Mouse (Mus musculus): ENCODE data around the gene Slc9a6. TPM values are rescaled to one million over a fixed set of nuclear protein-coding genes. Genes with fewer than 3 reads are reported as not detected.

Slc9a6 gene
- polyA plus RNA-seq (2016; fragmentation: Nextera tagmentation; extraction: Ambion mirVana): 6.0 and 6.4 TPM in 2 replicates

DNA sequence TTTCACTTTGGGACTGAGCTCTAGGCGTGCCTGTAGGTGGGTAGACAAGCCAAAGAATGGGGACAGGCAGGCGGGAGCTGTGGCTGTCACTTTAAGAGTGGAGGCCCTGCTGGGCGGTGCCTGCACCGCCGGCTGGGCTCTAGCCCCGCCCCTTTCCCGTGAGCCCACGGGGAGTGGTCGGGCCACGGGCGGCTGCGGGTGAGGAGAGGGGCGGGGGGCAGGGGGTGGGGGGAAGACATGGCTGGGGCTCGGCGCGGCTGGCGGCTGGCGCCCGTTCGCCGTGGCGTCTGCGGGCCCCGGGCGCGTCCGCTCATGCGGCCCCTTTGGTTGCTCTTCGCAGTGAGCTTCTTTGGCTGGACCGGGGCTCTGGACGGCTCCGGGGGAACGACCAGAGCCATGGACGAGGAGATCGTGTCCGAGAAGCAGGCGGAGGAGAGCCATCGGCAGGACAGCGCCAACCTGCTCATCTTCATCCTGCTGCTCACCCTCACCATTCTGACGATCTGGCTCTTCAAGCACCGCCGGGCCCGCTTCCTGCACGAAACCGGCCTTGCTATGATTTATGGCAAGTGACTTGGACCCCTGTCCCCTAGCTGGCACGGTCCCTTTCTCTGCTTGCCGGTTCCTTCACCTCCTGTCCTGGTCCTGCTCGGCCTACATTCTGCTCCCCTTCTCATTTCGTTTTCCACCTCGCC, at the start of gene Slc9a6:
TSS of gene Slc9a6 (plus strand) at position 135 of the 695 bp plus-strand sequence.
- Histone ChIP-seq H3K27ac (peak within 1 kb of the TSS; percentile 74), H3K4me1 (peaks cover 54% of the 10 kb centered on the region), H3K4me3 (peak within 1 kb of the TSS; percentile 74), H3K9me3 (replicated peaks) (no peaks in the 10 kb centered on the region), H3K27me3 (replicated peaks) (no peaks in the 10 kb centered on the region), H3K4me2 (peak within 1 kb of the TSS; percentile 73), H3K9ac (peak within 1 kb of the TSS; percentile 76), H3K36me3 (no peaks in the 10 kb centered on the region)
- 10% methylated on average over 28 of the region's 50 CpGs for WGBS (ENCODE audit: insufficient replicate concordance)
- peak; percentile 94 for ATAC-seq

DNA sequence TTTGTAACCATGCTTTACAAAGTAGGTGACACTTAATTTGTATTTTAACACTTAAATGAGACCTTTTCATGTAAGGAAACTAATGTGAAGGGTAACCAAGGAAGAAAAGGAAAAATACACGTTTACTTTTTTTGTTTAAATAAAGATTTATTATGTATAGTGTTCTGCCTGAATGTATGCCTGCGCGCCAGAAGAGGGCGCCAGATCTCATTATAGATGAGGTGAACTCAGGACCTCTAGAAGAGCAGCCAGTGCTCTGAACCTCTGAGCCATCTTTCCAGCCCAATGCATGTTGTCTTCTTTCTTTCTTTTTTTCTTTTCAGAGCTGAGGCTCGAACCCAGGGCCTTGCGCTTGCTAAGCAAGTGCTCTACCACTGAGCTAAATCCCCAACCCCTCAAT, 37.1 kb upstream of the Slc9a6 start:
- Histone ChIP-seq H3K9me3 (replicated peaks) (no peaks in the 10 kb centered on the region), H3K4me1 (no peaks in the 10 kb centered on the region), H3K9ac (no peak overlapping the region), H3K27me3 (replicated peaks) (no peaks in the 10 kb centered on the region), H3K27ac (no peak overlapping the region), H3K4me3 (no peak overlapping the region), H3K36me3 (no peaks in the 10 kb centered on the region), H3K4me2 (no peak overlapping the region)
- no peak for ATAC-seq
- 10% methylated on average over 6 of the region's 6 CpGs for WGBS (ENCODE audit: insufficient replicate concordance)

DNA sequence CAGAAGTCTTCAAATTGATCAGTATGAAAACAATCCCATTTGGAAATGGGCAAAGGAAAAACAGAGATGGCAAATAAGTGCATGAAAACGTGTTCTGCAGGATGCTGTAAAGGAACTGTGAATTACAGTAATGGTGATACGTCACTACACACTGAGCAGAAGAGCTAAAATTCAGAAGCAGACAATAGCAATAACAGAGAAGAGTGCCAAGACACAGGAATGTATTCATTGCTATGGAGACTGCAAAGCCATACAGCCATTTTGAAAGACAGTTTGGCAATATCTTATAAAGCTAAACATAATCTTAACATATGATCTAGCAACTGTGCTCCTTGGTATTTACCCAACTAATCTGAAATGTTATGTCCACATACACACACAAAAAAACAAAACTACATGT, 31.4 kb upstream of the Slc9a6 start:
- Histone ChIP-seq H3K4me2 (no peak overlapping the region), H3K9ac (no peak overlapping the region), H3K4me3 (no peak overlapping the region), H3K27ac (no peak overlapping the region), H3K4me1 (no peaks in the 10 kb centered on the region), H3K36me3 (no peaks in the 10 kb centered on the region), H3K27me3 (replicated peaks) (no peaks in the 10 kb centered on the region), H3K9me3 (replicated peaks) (no peaks in the 10 kb centered on the region)
- ATAC-seq: no peak
- WGBS (ENCODE audit: insufficient replicate concordance): 66% methylated on average over 2 of the region's 2 CpGs

DNA sequence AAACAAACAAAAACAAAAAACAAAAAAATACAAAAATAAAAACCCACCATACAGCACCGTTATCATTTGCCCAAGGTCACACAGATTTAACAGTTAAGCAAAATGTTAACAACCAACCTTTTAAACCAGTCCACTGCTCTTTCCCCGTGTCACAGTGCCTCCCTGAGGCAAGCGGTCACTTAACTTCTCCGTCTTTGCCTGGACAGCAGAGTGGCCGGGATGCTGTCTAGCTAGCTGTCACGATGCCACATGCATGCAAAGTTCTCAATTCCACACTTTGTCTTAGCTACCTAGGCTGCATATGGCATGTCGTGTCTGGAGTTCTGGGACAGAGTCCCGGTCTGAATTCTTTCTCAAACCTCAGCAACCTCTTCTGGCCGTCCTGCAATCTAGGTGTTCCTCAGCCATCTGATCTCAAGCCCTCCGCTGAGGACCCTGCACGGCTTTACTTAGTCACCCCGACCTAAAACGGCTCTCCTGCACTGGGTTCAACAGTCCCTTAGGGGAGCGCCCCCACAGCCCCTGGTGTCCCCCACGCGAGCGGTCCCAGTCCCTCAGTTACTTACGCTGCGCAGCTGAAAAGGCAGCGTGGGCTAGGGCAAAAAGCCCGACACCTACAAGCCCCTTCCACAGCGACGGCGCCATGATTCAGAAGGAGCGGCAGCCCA, 12.2 kb upstream of the Slc9a6 start:
- Histone ChIP-seq H3K4me3 (peak overlapping the region; percentile 76), H3K9ac (peak overlapping the region; percentile 87), H3K9me3 (replicated peaks) (no peaks in the 10 kb centered on the region), H3K4me2 (peak overlapping the region; percentile 68), H3K36me3 (peaks cover 6% of the 10 kb centered on the region; the same call in 1 of the 2 replicates), H3K27ac (peak overlapping the region; percentile 82), H3K27me3 (replicated peaks) (no peaks in the 10 kb centered on the region), H3K4me1 (peaks cover 17% of the 10 kb centered on the region)
- WGBS (ENCODE audit: insufficient replicate concordance): 12% methylated on average over 25 of the region's 25 CpGs
- peak; percentile 42 for ATAC-seq

DNA sequence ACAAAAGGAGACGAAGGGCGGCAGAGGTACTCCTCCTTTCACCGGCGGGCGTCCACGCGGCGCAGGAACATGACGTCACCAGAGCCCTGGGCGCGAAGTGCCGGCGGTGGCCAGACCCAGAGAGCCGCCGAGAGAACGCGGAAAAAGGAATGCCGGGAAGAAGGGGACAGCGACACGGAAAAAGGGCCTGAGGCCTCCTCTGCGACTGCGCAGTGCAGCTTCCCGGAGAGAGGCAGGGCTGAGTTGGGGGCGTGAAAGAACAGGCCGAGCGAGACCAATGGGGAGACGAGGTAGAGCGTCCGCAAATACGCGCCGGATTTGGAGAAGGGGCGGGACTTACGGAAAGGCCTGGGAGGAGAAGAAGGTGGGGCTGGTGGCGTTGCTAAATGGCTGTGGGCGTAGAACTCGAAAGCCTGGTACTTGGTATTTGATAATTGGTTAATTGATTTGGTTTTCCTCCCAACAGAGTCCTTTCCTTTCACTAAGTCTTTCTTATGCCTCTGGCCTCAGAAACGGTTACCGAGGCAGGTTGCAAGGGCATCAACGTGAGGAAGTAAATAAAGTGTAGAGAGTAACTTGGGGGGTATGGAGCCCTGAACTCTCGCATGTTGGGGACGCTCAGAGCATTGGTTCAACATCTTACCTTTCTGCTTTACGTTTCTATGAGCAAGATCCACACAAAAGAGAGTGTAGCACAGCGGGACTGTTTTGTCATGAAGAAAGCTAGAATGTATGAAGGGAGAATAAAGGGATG, 11.5 kb upstream of the Slc9a6 start, which contains the start of gene Mmgt1:
TSS of gene Mmgt1 (minus strand) at position 183 of the 754 bp plus-strand sequence.
- H3K9me3 ChIP-seq (replicated peaks): no peaks in the 10 kb centered on the region
- H3K27ac ChIP-seq: peak within 1 kb of the TSS; percentile 82
- peak within 1 kb of the TSS; percentile 68 for H3K4me2 ChIP-seq
- no peaks in the 10 kb centered on the region for H3K27me3 ChIP-seq (replicated peaks)
- H3K4me3 ChIP-seq: peak within 1 kb of the TSS; percentile 76
- H3K4me1 ChIP-seq: peaks cover 17% of the 10 kb centered on the region
- peak; percentile 98 for ATAC-seq
- H3K36me3 ChIP-seq: peaks cover 6% of the 10 kb centered on the region; the same call in 1 of the 2 replicates
- 5% methylated on average over 42 of the region's 44 CpGs for WGBS (ENCODE audit: insufficient replicate concordance)
- peak within 1 kb of the TSS; percentile 87 for H3K9ac ChIP-seq

DNA sequence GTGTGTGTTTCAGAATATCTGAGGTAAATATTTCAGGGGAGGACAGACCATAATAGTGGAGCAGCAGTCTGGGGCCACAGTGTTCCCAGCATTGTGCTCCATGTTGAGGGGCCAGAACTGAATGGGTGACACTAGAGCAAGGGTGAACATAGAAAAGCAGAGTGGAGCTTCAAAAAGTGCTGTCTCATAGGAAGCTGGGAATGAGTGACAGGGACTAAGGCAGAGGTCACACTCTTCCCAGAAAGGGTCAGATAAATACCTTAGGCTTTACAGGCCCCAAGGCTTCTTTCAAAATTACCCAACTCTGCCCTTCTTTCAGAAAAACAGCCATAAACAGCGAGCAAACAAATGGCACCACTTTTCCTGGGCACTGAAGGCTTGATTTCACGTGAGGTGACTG, 3.0 kb upstream of the Slc9a6 start:
- Histone ChIP-seq H3K9ac (no peak overlapping the region), H3K9me3 (replicated peaks) (no peaks in the 10 kb centered on the region), H3K4me3 (no peak overlapping the region), H3K27ac (no peak overlapping the region; the same call in 1 of the 2 replicates), H3K27me3 (replicated peaks) (no peaks in the 10 kb centered on the region), H3K36me3 (no peaks in the 10 kb centered on the region), H3K4me1 (peaks cover 50% of the 10 kb centered on the region), H3K4me2 (no peak overlapping the region)
- no peak for ATAC-seq
- WGBS (ENCODE audit: insufficient replicate concordance): 52% methylated on average over 2 of the region's 2 CpGs

DNA sequence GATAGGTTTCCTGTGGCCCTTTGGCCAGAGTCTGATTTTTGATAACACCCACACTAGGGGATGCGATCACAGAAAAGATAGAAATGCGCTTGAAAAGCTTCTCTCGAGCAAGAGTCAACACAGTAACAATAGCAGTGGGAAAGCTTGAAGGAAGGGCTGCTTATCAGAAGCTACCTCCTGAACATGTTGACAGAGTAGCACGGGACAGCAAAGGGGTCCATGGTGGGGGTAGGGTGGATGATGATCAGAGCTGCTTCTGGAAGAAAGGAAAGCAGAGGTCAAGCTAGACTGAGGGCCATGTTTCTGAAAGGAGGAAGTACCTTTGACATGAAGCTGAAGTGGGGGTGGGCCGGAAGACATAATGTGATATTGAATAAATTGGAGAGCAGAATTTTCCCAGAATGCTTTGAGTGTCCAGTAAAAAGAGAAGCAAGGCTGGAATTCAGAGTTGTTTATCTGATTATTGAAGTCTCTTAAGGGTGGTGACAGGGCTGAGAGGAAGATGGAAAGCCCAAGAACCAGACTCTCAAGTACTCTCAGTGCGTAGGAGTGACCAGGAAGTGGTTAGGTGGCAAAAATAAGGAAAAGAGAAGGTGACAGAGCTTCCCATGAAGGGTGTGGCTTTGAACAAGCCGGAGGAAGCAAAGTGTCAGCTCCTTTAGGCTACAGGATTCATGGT, 2.4 kb upstream of the Slc9a6 start:
- Histone ChIP-seq H3K27ac (peak overlapping the region; percentile 51), H3K4me1 (peaks cover 50% of the 10 kb centered on the region), H3K4me3 (no peak overlapping the region), H3K27me3 (replicated peaks) (no peaks in the 10 kb centered on the region), H3K36me3 (no peaks in the 10 kb centered on the region), H3K4me2 (0 out of 2 replicates have a peak overlapping the region, but pooled peaks have one; percentile 1), H3K9me3 (replicated peaks) (no peaks in the 10 kb centered on the region), H3K9ac (no peak overlapping the region)
- WGBS (ENCODE audit: insufficient replicate concordance): 30% methylated on average over 7 of the region's 7 CpGs
- no peak for ATAC-seq

DNA sequence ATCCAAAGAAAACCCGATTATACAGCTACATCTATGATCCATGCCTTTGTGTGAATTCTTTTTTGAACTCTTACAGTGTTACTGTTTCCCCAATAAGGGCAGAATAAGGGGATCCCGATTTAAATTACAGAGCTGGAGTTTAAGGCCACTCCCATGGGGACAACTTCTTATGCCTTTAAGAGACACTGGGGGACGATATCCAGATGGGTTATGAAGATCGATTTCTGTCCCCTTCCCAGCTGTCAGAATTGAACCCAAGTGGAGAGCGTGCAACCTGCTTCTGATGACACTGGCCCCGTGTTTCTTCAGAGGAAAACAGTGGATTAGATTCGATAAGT, 303 bp upstream of the Slc9a6 start:
- no peaks in the 10 kb centered on the region for H3K27me3 ChIP-seq (replicated peaks)
- H3K4me3 ChIP-seq: peak overlapping the region; percentile 74
- H3K4me2 ChIP-seq: peak overlapping the region; percentile 73
- 14% methylated on average over 7 of the region's 7 CpGs for WGBS (ENCODE audit: insufficient replicate concordance)
- H3K27ac ChIP-seq: peak overlapping the region; percentile 74
- peak; percentile 44 for ATAC-seq
- no peaks in the 10 kb centered on the region for H3K9me3 ChIP-seq (replicated peaks)
- peak overlapping the region; percentile 76 for H3K9ac ChIP-seq
- peaks cover 50% of the 10 kb centered on the region for H3K4me1 ChIP-seq
- H3K36me3 ChIP-seq: no peaks in the 10 kb centered on the region

DNA sequence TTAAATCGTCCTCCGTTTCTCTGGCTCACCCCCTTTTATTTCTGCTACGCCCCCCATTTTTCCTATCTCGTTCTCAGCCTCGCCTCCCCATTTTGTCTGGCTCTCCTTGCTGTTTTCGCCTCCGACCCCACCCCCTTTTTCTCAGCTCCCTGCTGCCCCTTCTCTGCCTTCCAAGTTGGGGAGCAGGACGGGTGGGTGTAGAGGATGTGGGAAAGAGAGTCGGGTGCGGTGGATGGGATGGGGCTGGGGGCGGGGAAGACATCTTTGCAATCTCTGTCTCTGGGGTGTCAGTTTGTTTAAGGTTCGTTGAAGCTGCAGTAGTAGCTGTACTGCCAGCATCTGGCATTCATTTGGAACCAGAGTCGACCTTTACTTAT, 749 bp downstream of the Slc9a6 start:
- no peaks in the 10 kb centered on the region for H3K9me3 ChIP-seq (replicated peaks)
- peak overlapping the region; percentile 73 for H3K4me2 ChIP-seq
- 10% methylated on average over 12 of the region's 13 CpGs for WGBS (ENCODE audit: insufficient replicate concordance)
- no peaks in the 10 kb centered on the region for H3K36me3 ChIP-seq
- no peaks in the 10 kb centered on the region for H3K27me3 ChIP-seq (replicated peaks)
- peak overlapping the region; percentile 76 for H3K9ac ChIP-seq
- peak overlapping the region; percentile 74; the same call in 1 of the 2 replicates for H3K27ac ChIP-seq
- H3K4me3 ChIP-seq: peak overlapping the region; percentile 74
- no peak for ATAC-seq
- H3K4me1 ChIP-seq: peaks cover 57% of the 10 kb centered on the region

DNA sequence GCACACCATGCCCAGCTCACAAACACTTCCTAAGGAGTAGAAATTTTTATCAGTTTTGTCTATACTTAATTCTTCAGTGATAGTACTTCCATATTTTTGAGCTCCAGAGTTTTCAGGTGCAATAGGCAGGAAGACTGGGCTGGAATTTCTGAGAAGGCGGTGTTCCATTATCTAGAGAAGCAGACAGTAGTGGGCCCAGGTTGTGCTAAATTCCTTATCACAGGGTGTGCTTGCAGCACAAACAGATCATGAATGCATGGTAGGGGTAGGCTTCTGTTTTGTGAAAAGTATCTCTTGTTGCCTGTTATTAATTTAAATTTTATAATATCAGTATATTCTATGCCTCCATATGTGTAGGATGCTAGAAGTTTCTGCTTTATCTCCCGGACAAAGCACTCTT, 5.7 kb downstream of the Slc9a6 start:
- peak; percentile 82 for ATAC-seq
- H3K4me1 ChIP-seq: peaks cover 36% of the 10 kb centered on the region
- H3K4me2 ChIP-seq: 0 out of 2 replicates have a peak overlapping the region, but pooled peaks have one; percentile 8
- no peak overlapping the region for H3K27ac ChIP-seq
- 60% methylated on average over 2 of the region's 2 CpGs for WGBS (ENCODE audit: insufficient replicate concordance)
- H3K27me3 ChIP-seq (replicated peaks): no peaks in the 10 kb centered on the region
- H3K9ac ChIP-seq: no peak overlapping the region
- H3K9me3 ChIP-seq (replicated peaks): no peaks in the 10 kb centered on the region
- H3K36me3 ChIP-seq: no peaks in the 10 kb centered on the region
- no peak overlapping the region for H3K4me3 ChIP-seq

DNA sequence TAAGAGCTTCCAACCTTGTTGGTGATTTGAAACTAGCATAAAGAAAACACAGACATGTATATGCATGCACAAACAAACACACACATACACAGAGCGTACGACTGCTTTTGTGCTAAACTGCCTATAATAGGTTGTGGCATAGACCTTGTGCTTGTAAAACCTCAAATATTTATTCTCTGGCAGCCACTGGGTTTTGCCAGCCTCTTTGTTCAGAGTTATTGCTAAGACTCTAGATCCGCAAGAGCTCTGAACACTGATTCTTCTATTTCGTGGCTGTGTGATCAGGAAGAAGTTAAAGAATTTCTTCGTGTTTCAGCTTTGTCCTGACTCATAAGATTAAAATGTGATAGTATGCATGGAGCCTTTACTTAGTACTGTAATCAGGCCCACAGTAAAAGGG, 26.6 kb downstream of the Slc9a6 start:
- Histone ChIP-seq H3K4me3 (no peak overlapping the region), H3K4me2 (no peak overlapping the region), H3K4me1 (no peaks in the 10 kb centered on the region), H3K9me3 (replicated peaks) (no peaks in the 10 kb centered on the region), H3K27ac (no peak overlapping the region), H3K9ac (no peak overlapping the region), H3K27me3 (replicated peaks) (no peaks in the 10 kb centered on the region), H3K36me3 (no peaks in the 10 kb centered on the region; the same call in 1 of the 2 replicates)
- ATAC-seq: no peak
- 75% methylated on average over 5 of the region's 5 CpGs for WGBS (ENCODE audit: insufficient replicate concordance)
